8 mouse cellular contexts compared by ENCODE assay signal in genomic region chr4:153956569-153957405, GRCm38 (mm10). TPM values are rescaled to one million over a fixed set of nuclear protein-coding genes. Genes with fewer than 3 reads are reported as not detected.
DNase-seq lines count a peak whose midpoint lies in the region; ATAC-seq lines count a peak whose summit lies in the region.

Gene A430005L14Rik, plus strand, starts transcription at chr4:153957237.

- peaks cover 10% of the 10 kb centered on the region for H3K4me1 ChIP-seq in lung, embryonic 16.5 days (replicated peaks; ENCODE audit: control insufficient read depth, insufficient read depth, low read length)

- H3K36me3 ChIP-seq in lung, embryonic 16.5 days (ENCODE audit: control insufficient read depth, insufficient read depth, low read length), result peaks cover 15% of the 10 kb centered on the region

- H3K27ac ChIP-seq in lung, embryonic 16.5 days (ENCODE audit: low read length), result peak within 1 kb of the TSS; percentile 92

- H3K27me3 ChIP-seq in lung, embryonic 16.5 days (ENCODE audit: control insufficient read depth, insufficient read depth, low read depth, low read length), result peaks cover 7% of the 10 kb centered on the region

- no peaks in the 10 kb centered on the region for H3K9me3 ChIP-seq in lung, embryonic 16.5 days (ENCODE audit: control insufficient read depth, low read length)

- H3K9ac ChIP-seq in lung, embryonic 16.5 days (ENCODE audit: low read length), result peak within 1 kb of the TSS; percentile 94

- ATAC-seq in hematopoietic stem cell, adult 5-6 weeks (replicated peaks in 1 of 2; ENCODE audit: insufficient read depth in 1 of 2, low FRiP score in 2 of 2, low TSS enrichment in 1 of 2, low read depth in 1 of 2, poor library complexity in 2 of 2, severe bottlenecking in 2 of 2), result peak; percentile 84 to 89
- peak; percentile 97 for ATAC-seq in lung, embryonic 16.5 days (ENCODE audit: low read depth)

- peak within 1 kb of the TSS; percentile 87 for H3K4me3 ChIP-seq in lung, embryonic 16.5 days (ENCODE audit: low read length)

- peak; percentile 87 for DNase-seq in MEL-GATA-1-ER (ENCODE audit: extremely low read depth, low read depth)
- DNase-seq in cerebellum, adult 8-10 months, result peak; percentile 97
- peak; percentile 97 for DNase-seq in forelimb bud, embryonic 11.5 days (ENCODE audit: low read depth, low spot score)
- DNase-seq in layer of hippocampus, adult 9-10 months (ENCODE audit: low spot score), result peak; percentile 87
- peak; percentile 90 for DNase-seq in ovary, postnatal 10 days (ENCODE audit: low spot score)
- peak; percentile 95 to 96 for DNase-seq in thymus, postnatal 10 days (ENCODE audit: low spot score in 2 of 2)

- 2% methylated on average over 56 of the region's 67 CpGs for WGBS in lung, embryonic 16.5 days

- peak within 1 kb of the TSS; percentile 91 for H3K4me2 ChIP-seq in lung, embryonic 16.5 days (ENCODE audit: low read depth, low read length)

RNA-seq across cellular contexts. Expression of gene A430005L14Rik, which starts in this region (rescaled TPM):
- 23.8 and 27.0 TPM in 2 replicates for total RNA-seq in hematopoietic stem cell, adult 5-6 weeks (2017)
- polyA plus RNA-seq in lung, embryonic 16.5 days (2015; fragmentation: Nextera tagmentation; extraction: Ambion mirVana), result 81.8 and 85.5 TPM in 2 replicates

Comparison
In these comparisons a context has a peak if more than half of its experiments do, and no peak if none do; other contexts are left out.
1. Peak in every context shown above with its lines: DNase-seq, ATAC-seq, H3K4me3 ChIP-seq and H3K27ac ChIP-seq.